Mouse (Mus musculus) MEL (cell line): ENCODE measurements around the gene Gorasp1. TPM values are rescaled to one million over a fixed set of nuclear protein-coding genes. Genes with fewer than 3 reads are reported as not detected.

Source experiments
- DNase-seq: peaks from one replicate; pipeline ENCODE4 v3.0.0; 2011; ENCODE audit warnings: low read depth, low spot score
- H3K27ac ChIP-seq: 2 replicates; pipeline ENCODE4 v1.5.1; 2012; ENCODE audit warnings: low read depth, mild to moderate bottlenecking, control low read depth, low read length, moderate library complexity; ENCODE audit not compliant: control insufficient read depth
- H3K27me3 ChIP-seq, 2 experiments: fragments of 150-350 bp in 1 of 2; sonication (generic) in 1 of 2; 2 replicates each; pipeline ENCODE4 v1.6.1; 2012; ENCODE audit warnings: low read length in 2 of 2, mild to moderate bottlenecking in 2 of 2, improper control_type of control experiment in 1 of 2, moderate library complexity in 1 of 2; ENCODE audit not compliant: insufficient read depth in 2 of 2, control insufficient read depth in 1 of 2
- H3K36me3 ChIP-seq, 2 experiments: 2 replicates each; pipeline ENCODE4 v1.6.1; 2012 to 2014; ENCODE audit warnings: low read length in 2 of 2, improper control_type of control experiment in 1 of 2, inconsistent platforms in 1 of 2, mild to moderate bottlenecking in 1 of 2; ENCODE audit not compliant: insufficient read depth in 2 of 2, control insufficient read depth in 1 of 2
- H3K4me1 ChIP-seq, 2 experiments: fragments of 150-350 bp in 1 of 2; sonication (generic) in 1 of 2; 2 replicates each; pipeline ENCODE4 v1.6.1; 2012; ENCODE audit warnings: low read length in 2 of 2, improper control_type of control experiment in 1 of 2, mild to moderate bottlenecking in 1 of 2; ENCODE audit not compliant: insufficient read depth in 2 of 2, control insufficient read depth in 1 of 2
- H3K4me3 ChIP-seq, 2 experiments: fragments of 150-350 bp in 1 of 2; sonication (generic) in 1 of 2; 2 replicates each; pipeline ENCODE4 v1.5.1; 2012; ENCODE audit warnings: low read depth in 2 of 2, low read length in 2 of 2, mild to moderate bottlenecking in 2 of 2, moderate library complexity in 2 of 2, control low read depth in 1 of 2, improper control_type of control experiment in 1 of 2; ENCODE audit not compliant: control insufficient read depth in 1 of 2, insufficient read depth in 1 of 2
- H3K79me2 ChIP-seq: 2 replicates; pipeline ENCODE4 v1.6.1; 2012; ENCODE audit warnings: mild to moderate bottlenecking, low read length, moderate library complexity; ENCODE audit not compliant: control insufficient read depth, poor library complexity, insufficient read depth
- H3K9ac ChIP-seq: 2 replicates; pipeline ENCODE4 v1.6.1; 2012; ENCODE audit warnings: low read depth, mild to moderate bottlenecking, control low read depth, low read length, moderate library complexity; ENCODE audit not compliant: control insufficient read depth, poor library complexity, severe bottlenecking
- H3K9me3 ChIP-seq: fragments of 150-350 bp; sonication (generic); replicated peaks from 2 replicates; pipeline ENCODE4 v1.6.1; 2012; ENCODE audit warnings: mild to moderate bottlenecking, low read length, improper control_type of control experiment, moderate library complexity; ENCODE audit not compliant: insufficient read depth
- BHLHE40 ChIP-seq: IDR thresholded peaks from 2 replicates; pipeline ENCODE4 v1.6.1; 2012; ENCODE audit warnings: low read depth, mild to moderate bottlenecking, inconsistent platforms, low read length, improper control_type of control experiment, borderline replicate concordance
- CHD1 ChIP-seq: IDR thresholded peaks from 2 replicates; pipeline ENCODE4 v1.6.1; 2012; ENCODE audit warnings: low read depth, mild to moderate bottlenecking, inconsistent platforms, low read length, improper control_type of control experiment
- EP300 ChIP-seq, 2 experiments: IDR thresholded peaks; 2 replicates each; pipeline ENCODE4 v1.6.1; 2011; ENCODE audit warnings: improper control_type of control experiment in 2 of 2, low read length in 2 of 2, low read depth in 1 of 2, mild to moderate bottlenecking in 1 of 2
- ETS1 ChIP-seq: IDR thresholded peaks from 2 replicates; pipeline ENCODE4 v1.6.1; 2012; ENCODE audit warnings: low read depth, mild to moderate bottlenecking, inconsistent platforms, low read length, improper control_type of control experiment, moderate library complexity
- GATA1 ChIP-seq: IDR thresholded peaks from 2 replicates; pipeline ENCODE4 v1.6.1; 2011; ENCODE audit warnings: low read depth, low read length, improper control_type of control experiment
- JUND ChIP-seq: IDR thresholded peaks from 2 replicates; pipeline ENCODE4 v1.6.1; 2011; ENCODE audit warnings: low read depth, mild to moderate bottlenecking, improper control_type of control experiment, low read length
- MAFK ChIP-seq: IDR thresholded peaks from 2 replicates; pipeline ENCODE4 v1.6.1; 2011; ENCODE audit warnings: low read depth, mild to moderate bottlenecking, low read length, improper control_type of control experiment, borderline replicate concordance
- MAZ ChIP-seq: IDR thresholded peaks from 2 replicates; pipeline ENCODE4 v1.6.1; 2012; ENCODE audit warnings: low read depth, mild to moderate bottlenecking, inconsistent platforms, low read length, improper control_type of control experiment
- MXI1 ChIP-seq: IDR thresholded peaks from 2 replicates; pipeline ENCODE4 v1.6.1; 2011; ENCODE audit warnings: mild to moderate bottlenecking, low read depth, low read length, improper control_type of control experiment
- NELFE ChIP-seq: IDR thresholded peaks from 2 replicates; pipeline ENCODE4 v1.6.1; 2011; ENCODE audit warnings: low read depth, low read length, improper control_type of control experiment
- NRF1 ChIP-seq: IDR thresholded peaks from 2 replicates; pipeline ENCODE4 v1.6.1; 2014; ENCODE audit warnings: low read depth, mild to moderate bottlenecking, inconsistent platforms, low read length, improper control_type of control experiment, moderate library complexity; ENCODE audit not compliant: poor library complexity, insufficient read depth, severe bottlenecking
- POLR2AphosphoS2 ChIP-seq: IDR thresholded peaks from 2 replicates; pipeline ENCODE4 v1.6.1; 2011; ENCODE audit warnings: low read length, improper control_type of control experiment
- POLR2AphosphoS5 ChIP-seq: IDR thresholded peaks from 2 replicates; pipeline ENCODE4 v1.6.1; 2012; ENCODE audit warnings: low read depth, borderline replicate concordance, mild to moderate bottlenecking, inconsistent platforms, low read length, moderate library complexity, mixed read lengths
- RAD21 ChIP-seq: IDR thresholded peaks from 2 replicates; pipeline ENCODE4 v1.6.1; 2011; ENCODE audit warnings: mild to moderate bottlenecking, low read depth, low read length, improper control_type of control experiment
- RCOR1 ChIP-seq: IDR thresholded peaks from 2 replicates; pipeline ENCODE4 v1.6.1; 2012; ENCODE audit warnings: low read depth, mild to moderate bottlenecking, inconsistent platforms, low read length, improper control_type of control experiment
- TCF12 ChIP-seq: IDR thresholded peaks from 2 replicates; pipeline ENCODE4 v1.6.1; 2014; ENCODE audit warnings: low read depth, mild to moderate bottlenecking, inconsistent platforms, low read length, improper control_type of control experiment, moderate library complexity
- UBTF ChIP-seq: IDR thresholded peaks from 2 replicates; pipeline ENCODE4 v1.6.1; 2012; ENCODE audit warnings: low read depth, mild to moderate bottlenecking, inconsistent platforms, low read length, improper control_type of control experiment, moderate library complexity, borderline replicate concordance; ENCODE audit not compliant: insufficient read depth
- ZMIZ1 ChIP-seq: IDR thresholded peaks from 2 replicates; pipeline ENCODE4 v1.6.1; 2012; ENCODE audit warnings: low read depth, mild to moderate bottlenecking, inconsistent platforms, low read length, improper control_type of control experiment, moderate library complexity
- polyA plus RNA-seq, 2 experiments: library from polyadenylated mRNA; stranded (reverse) in 1 of 2; unstranded in 1 of 2; fragments of >175 nt in 1 of 2; fragments of >200 nt in 1 of 2; gene quantifications; 2 replicates each; pipeline versions ENCODE4 v1.2.1 to v1.2.4; 2012; ENCODE audit warnings: low replicate concordance in 2 of 2, low read depth in 1 of 2; ENCODE audit not compliant: insufficient read length in 2 of 2, insufficient read depth in 1 of 2, missing spikeins in 1 of 2
- total RNA-seq: library from RNA; depleted of rRNA; stranded (reverse); fragments of 300-350 nt; gene quantifications from 2 replicates; pipeline ENCODE4 v1.2.3, GENCODE M21; 2012

Gorasp1 gene
- total and polyA plus RNA-seq, 3 experiments, result 18.3 to 21.9 TPM; not detected in 1

DNA sequence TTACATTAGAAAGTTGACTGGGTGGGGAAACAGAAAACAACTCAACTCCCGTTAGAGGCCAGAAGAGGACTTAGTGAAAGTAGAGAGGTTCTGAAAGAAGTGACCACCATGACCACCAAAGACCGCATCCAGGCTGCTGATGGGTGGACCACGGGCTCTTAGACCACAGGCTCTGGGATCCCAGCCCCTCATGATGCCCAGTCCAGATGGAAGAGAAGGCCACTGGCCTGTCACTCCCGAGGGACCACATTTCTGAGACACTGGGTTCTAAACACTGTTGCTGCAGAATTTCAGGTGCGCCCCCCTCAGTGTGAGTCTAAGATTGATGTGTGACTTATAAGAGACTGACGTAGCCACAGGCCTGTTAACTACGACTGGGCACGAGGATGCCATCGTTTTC is 47.9 kb downstream of the Gorasp1 start:
- Histone ChIP-seq H3K27ac (no peak overlapping the region), H3K9me3 (no peaks in the 10 kb centered on the region), H3K4me1 (no peaks in the 10 kb centered on the region), H3K4me3 (no peak overlapping the region), H3K79me2 (no peaks in the 10 kb centered on the region; the same call in 1 of the 2 replicates), H3K9ac (no peak overlapping the region), H3K36me3 (peaks cover 0 to 4% of the 10 kb centered on the region in 2 experiments; a peak in 1 of 4 replicates), H3K27me3 (no peaks in the 10 kb centered on the region)
- no peak for DNase-seq
- no peak for TF ChIP-seq GATA1
- TF ChIP-seq MAFK, result no peak
- TF ChIP-seq RCOR1, result no peak
- TF ChIP-seq UBTF, result no peak
- TF ChIP-seq RAD21, result no peak
- no peak for TF ChIP-seq NRF1
- TF ChIP-seq ETS1, result no peak
- no peak for TF ChIP-seq MAZ

DNA sequence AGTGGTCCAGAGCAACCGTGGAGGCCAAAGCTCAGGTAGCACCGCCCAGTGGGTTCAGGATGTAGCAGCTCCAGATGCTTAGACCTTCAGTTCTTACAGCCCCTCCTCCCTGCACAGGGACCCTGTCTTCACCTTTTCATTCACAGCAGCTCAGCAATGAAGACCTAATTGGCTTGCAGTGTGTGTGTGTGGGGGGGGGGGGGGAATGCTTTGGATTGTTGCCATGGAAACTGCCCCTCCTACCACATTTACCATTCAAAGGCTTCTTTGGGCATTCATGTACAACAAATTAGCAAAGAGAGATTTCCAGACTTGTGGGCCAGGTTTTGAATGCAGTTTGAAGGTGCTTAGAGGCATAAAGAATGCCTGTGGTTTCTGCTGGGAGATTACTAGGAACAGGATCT is 48.5 kb downstream of the Gorasp1 start:
- Histone ChIP-seq H3K27me3 (no peaks in the 10 kb centered on the region), H3K36me3 (peaks cover 0 to 2% of the 10 kb centered on the region in 2 experiments; a peak in 1 of 4 replicates), H3K9ac (no peak overlapping the region), H3K79me2 (no peaks in the 10 kb centered on the region), H3K27ac (no peak overlapping the region), H3K4me3 (no peak overlapping the region), H3K9me3 (no peaks in the 10 kb centered on the region), H3K4me1 (no peaks in the 10 kb centered on the region)
- no peak for TF ChIP-seq NRF1
- no peak for TF ChIP-seq EP300 (IDR thresholded peaks at IDR 0.05; ENCODE audit: low read depth in 1 of 2, low read length in 2 of 2)
- no peak for TF ChIP-seq ZMIZ1
- no peak for TF ChIP-seq JUND
- no peak for TF ChIP-seq POLR2AphosphoS5
- no peak for TF ChIP-seq POLR2AphosphoS2
- TF ChIP-seq TCF12, result no peak
- no peak for TF ChIP-seq GATA1
- TF ChIP-seq NELFE, result no peak
- no peak for TF ChIP-seq CHD1
- no peak for TF ChIP-seq MXI1
- no peak for TF ChIP-seq BHLHE40
- no peak for TF ChIP-seq UBTF
- no peak for DNase-seq
